Mouse (Mus musculus) MEL (cell line): Measurements from ENCODE around the gene Gm20721. TPM values are rescaled to one million over a fixed set of nuclear protein-coding genes. Genes with fewer than 3 reads are reported as not detected.

Experiments used
- DNase-seq: peaks from one replicate; pipeline ENCODE4 v3.0.0; 2011; ENCODE audit warnings: low read depth, low spot score
- H3K27ac ChIP-seq: 2 replicates; pipeline ENCODE4 v1.5.1; 2012; ENCODE audit warnings: low read depth, mild to moderate bottlenecking, control low read depth, low read length, moderate library complexity; ENCODE audit not compliant: control insufficient read depth
- H3K27me3 ChIP-seq, 2 experiments: fragments of 150-350 bp in 1 of 2; sonication (generic) in 1 of 2; 2 replicates each; pipeline ENCODE4 v1.6.1; 2012; ENCODE audit warnings: low read length in 2 of 2, mild to moderate bottlenecking in 2 of 2, improper control_type of control experiment in 1 of 2, moderate library complexity in 1 of 2; ENCODE audit not compliant: insufficient read depth in 2 of 2, control insufficient read depth in 1 of 2
- H3K36me3 ChIP-seq, 2 experiments: 2 replicates each; pipeline ENCODE4 v1.6.1; 2012 to 2014; ENCODE audit warnings: low read length in 2 of 2, improper control_type of control experiment in 1 of 2, inconsistent platforms in 1 of 2, mild to moderate bottlenecking in 1 of 2; ENCODE audit not compliant: insufficient read depth in 2 of 2, control insufficient read depth in 1 of 2
- H3K4me1 ChIP-seq, 2 experiments: fragments of 150-350 bp in 1 of 2; sonication (generic) in 1 of 2; 2 replicates each; pipeline ENCODE4 v1.6.1; 2012; ENCODE audit warnings: low read length in 2 of 2, improper control_type of control experiment in 1 of 2, mild to moderate bottlenecking in 1 of 2; ENCODE audit not compliant: insufficient read depth in 2 of 2, control insufficient read depth in 1 of 2
- H3K4me3 ChIP-seq, 2 experiments: fragments of 150-350 bp in 1 of 2; sonication (generic) in 1 of 2; 2 replicates each; pipeline ENCODE4 v1.5.1; 2012; ENCODE audit warnings: low read depth in 2 of 2, low read length in 2 of 2, mild to moderate bottlenecking in 2 of 2, moderate library complexity in 2 of 2, control low read depth in 1 of 2, improper control_type of control experiment in 1 of 2; ENCODE audit not compliant: control insufficient read depth in 1 of 2, insufficient read depth in 1 of 2
- H3K79me2 ChIP-seq: 2 replicates; pipeline ENCODE4 v1.6.1; 2012; ENCODE audit warnings: mild to moderate bottlenecking, low read length, moderate library complexity; ENCODE audit not compliant: control insufficient read depth, poor library complexity, insufficient read depth
- H3K9ac ChIP-seq: 2 replicates; pipeline ENCODE4 v1.6.1; 2012; ENCODE audit warnings: low read depth, mild to moderate bottlenecking, control low read depth, low read length, moderate library complexity; ENCODE audit not compliant: control insufficient read depth, poor library complexity, severe bottlenecking
- H3K9me3 ChIP-seq: fragments of 150-350 bp; sonication (generic); replicated peaks from 2 replicates; pipeline ENCODE4 v1.6.1; 2012; ENCODE audit warnings: mild to moderate bottlenecking, low read length, improper control_type of control experiment, moderate library complexity; ENCODE audit not compliant: insufficient read depth
- BHLHE40 ChIP-seq: IDR thresholded peaks from 2 replicates; pipeline ENCODE4 v1.6.1; 2012; ENCODE audit warnings: low read depth, mild to moderate bottlenecking, inconsistent platforms, low read length, improper control_type of control experiment, borderline replicate concordance
- CHD2 ChIP-seq: IDR thresholded peaks from 2 replicates; pipeline ENCODE4 v1.6.1; 2011; ENCODE audit warnings: low read length, improper control_type of control experiment
- E2F4 ChIP-seq: IDR thresholded peaks from 2 replicates; pipeline ENCODE4 v1.6.1; 2011; ENCODE audit warnings: low read depth, low read length, improper control_type of control experiment, borderline replicate concordance
- GATA1 ChIP-seq: IDR thresholded peaks from 2 replicates; pipeline ENCODE4 v1.6.1; 2011; ENCODE audit warnings: low read depth, low read length, improper control_type of control experiment
- HCFC1 ChIP-seq: IDR thresholded peaks from 2 replicates; pipeline ENCODE4 v1.6.1; 2012; ENCODE audit warnings: low read depth, mild to moderate bottlenecking, inconsistent platforms, low read length, improper control_type of control experiment, moderate library complexity
- JUND ChIP-seq: IDR thresholded peaks from 2 replicates; pipeline ENCODE4 v1.6.1; 2011; ENCODE audit warnings: low read depth, mild to moderate bottlenecking, improper control_type of control experiment, low read length
- MAX ChIP-seq: IDR thresholded peaks from 2 replicates; pipeline ENCODE4 v1.6.1; 2011; ENCODE audit warnings: low read length, improper control_type of control experiment
- MAZ ChIP-seq: IDR thresholded peaks from 2 replicates; pipeline ENCODE4 v1.6.1; 2012; ENCODE audit warnings: low read depth, mild to moderate bottlenecking, inconsistent platforms, low read length, improper control_type of control experiment
- MEF2A ChIP-seq: IDR thresholded peaks from 2 replicates; pipeline ENCODE4 v1.6.1; 2014; ENCODE audit warnings: low read depth, mild to moderate bottlenecking, inconsistent platforms, low read length, improper control_type of control experiment; ENCODE audit not compliant: poor library complexity, insufficient replicate concordance, severe bottlenecking; ENCODE audit errors: extremely low read depth
- MXI1 ChIP-seq: IDR thresholded peaks from 2 replicates; pipeline ENCODE4 v1.6.1; 2011; ENCODE audit warnings: mild to moderate bottlenecking, low read depth, low read length, improper control_type of control experiment
- MYB ChIP-seq: IDR thresholded peaks from 2 replicates; pipeline ENCODE4 v1.6.1; 2011; ENCODE audit warnings: mild to moderate bottlenecking, low read depth, low read length, improper control_type of control experiment
- RCOR1 ChIP-seq: IDR thresholded peaks from 2 replicates; pipeline ENCODE4 v1.6.1; 2012; ENCODE audit warnings: low read depth, mild to moderate bottlenecking, inconsistent platforms, low read length, improper control_type of control experiment
- SIN3A ChIP-seq: IDR thresholded peaks from 2 replicates; pipeline ENCODE4 v1.6.1; 2012; ENCODE audit warnings: low read length, improper control_type of control experiment, inconsistent platforms
- TAL1 ChIP-seq: IDR thresholded peaks from 2 replicates; pipeline ENCODE4 v1.6.1; 2012; ENCODE audit warnings: mild to moderate bottlenecking, inconsistent platforms, low read length, moderate library complexity, mixed read lengths
- TBP ChIP-seq: IDR thresholded peaks from 2 replicates; pipeline ENCODE4 v1.8.0; 2011; ENCODE audit warnings: low read depth, low read length, improper control_type of control experiment
- TCF12 ChIP-seq: IDR thresholded peaks from 2 replicates; pipeline ENCODE4 v1.6.1; 2014; ENCODE audit warnings: low read depth, mild to moderate bottlenecking, inconsistent platforms, low read length, improper control_type of control experiment, moderate library complexity
- USF2 ChIP-seq, 2 experiments: IDR thresholded peaks; 2 replicates each; pipeline ENCODE4 v1.6.1; 2011 to 2012; ENCODE audit warnings: improper control_type of control experiment in 2 of 2, low read length in 2 of 2, borderline replicate concordance in 1 of 2, inconsistent platforms in 1 of 2, low read depth in 1 of 2, mild to moderate bottlenecking in 1 of 2; ENCODE audit not compliant: insufficient read depth in 1 of 2
- ZMIZ1 ChIP-seq: IDR thresholded peaks from 2 replicates; pipeline ENCODE4 v1.6.1; 2012; ENCODE audit warnings: low read depth, mild to moderate bottlenecking, inconsistent platforms, low read length, improper control_type of control experiment, moderate library complexity
- polyA plus RNA-seq, 2 experiments: library from polyadenylated mRNA; stranded (reverse) in 1 of 2; unstranded in 1 of 2; fragments of >175 nt in 1 of 2; fragments of >200 nt in 1 of 2; gene quantifications; 2 replicates each; pipeline versions ENCODE4 v1.2.1 to v1.2.4; 2012; ENCODE audit warnings: low replicate concordance in 2 of 2, low read depth in 1 of 2; ENCODE audit not compliant: insufficient read length in 2 of 2, insufficient read depth in 1 of 2, missing spikeins in 1 of 2
- total RNA-seq: library from RNA; depleted of rRNA; stranded (reverse); fragments of 300-350 nt; gene quantifications from 2 replicates; pipeline ENCODE4 v1.2.3, GENCODE M21; 2012

Gm20721 gene
- total and polyA plus RNA-seq, 3 experiments: 34.2 to 171 TPM; not detected in 1

- no peaks in the 10 kb centered on the region for H3K27me3 ChIP-seq
- no peak overlapping the region for H3K4me3 ChIP-seq
- DNase-seq: no peak
- TF ChIP-seq MXI1 (no peak), JUND (no peak), MEF2A (no peak), TCF12 (no peak), USF2 (IDR thresholded peaks at IDR 0.05; ENCODE audit: borderline replicate concordance in 1 of 2, insufficient read depth in 1 of 2, low read depth in 1 of 2, low read length in 2 of 2) (no peak), SIN3A (no peak), TBP (no peak), MAZ (no peak), TAL1 (no peak), CHD2 (no peak), RCOR1 (no peak), MAX (no peak)
- TF ChIP-seq, all 39 proteins: peak for 0
- Histone ChIP-seq H3K27ac (no peak overlapping the region), H3K79me2 (no peaks in the 10 kb centered on the region), H3K9ac (no peak overlapping the region), H3K4me1 (no peaks in the 10 kb centered on the region), H3K36me3 (no peaks in the 10 kb centered on the region), H3K9me3 (no peaks in the 10 kb centered on the region)
Measured at GRCm38 (mm10) chr2:174295900-174296465, 50.5 kb downstream of the Gm20721 start.

- no peaks in the 10 kb centered on the region for H3K27me3 ChIP-seq
- H3K9me3 ChIP-seq: no peaks in the 10 kb centered on the region
- H3K4me3 ChIP-seq: no peak overlapping the region
- no peak for DNase-seq
- TF ChIP-seq E2F4: no peak
- TF ChIP-seq GATA1: no peak
- TF ChIP-seq TBP: no peak
- TF ChIP-seq HCFC1: no peak
- no peak for TF ChIP-seq BHLHE40
- TF ChIP-seq MYB: no peak
- no peak for TF ChIP-seq RCOR1
- TF ChIP-seq ZMIZ1: no peak
- no peak for TF ChIP-seq CHD2
- no peaks in the 10 kb centered on the region for H3K4me1 ChIP-seq
- H3K27ac ChIP-seq: no peak overlapping the region
- H3K79me2 ChIP-seq: no peaks in the 10 kb centered on the region
- H3K36me3 ChIP-seq: no peaks in the 10 kb centered on the region
- H3K9ac ChIP-seq: no peak overlapping the region
Measured at GRCm38 (mm10) chr2:174295175-174295899, 51.2 kb downstream of the Gm20721 start.
